Mouse (Mus musculus): ENCODE results near the gene Myl7.
"Not testable (repeated sequence)": the region's sequence is repeated elsewhere in the genome, so short reads cannot be mapped to it uniquely, and the experiment has no call there.

The Myl7 gene

DNA sequence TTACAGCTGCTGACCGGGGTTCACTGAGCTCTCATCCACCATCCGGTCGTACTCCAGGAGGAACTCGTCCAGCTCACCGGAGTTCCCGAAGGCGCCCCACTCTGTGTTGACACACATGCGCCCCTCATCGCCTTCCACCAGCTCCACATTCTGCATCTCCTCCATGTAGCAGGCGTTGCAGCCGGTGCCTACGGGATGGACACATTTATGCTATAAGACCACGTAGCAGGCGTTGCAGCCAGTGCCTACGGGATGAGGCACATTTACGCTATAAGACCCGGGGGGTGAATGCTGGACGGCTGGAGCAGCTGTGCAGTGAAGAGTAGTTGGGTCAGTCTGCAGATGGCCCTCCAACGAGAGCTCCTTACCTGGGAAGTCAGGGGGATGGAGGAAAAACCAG lies 5.8 kb upstream of the Myl7 start:
- DNase-seq (ENCODE audit: low spot score in 2 of 2), result no peak

DNA sequence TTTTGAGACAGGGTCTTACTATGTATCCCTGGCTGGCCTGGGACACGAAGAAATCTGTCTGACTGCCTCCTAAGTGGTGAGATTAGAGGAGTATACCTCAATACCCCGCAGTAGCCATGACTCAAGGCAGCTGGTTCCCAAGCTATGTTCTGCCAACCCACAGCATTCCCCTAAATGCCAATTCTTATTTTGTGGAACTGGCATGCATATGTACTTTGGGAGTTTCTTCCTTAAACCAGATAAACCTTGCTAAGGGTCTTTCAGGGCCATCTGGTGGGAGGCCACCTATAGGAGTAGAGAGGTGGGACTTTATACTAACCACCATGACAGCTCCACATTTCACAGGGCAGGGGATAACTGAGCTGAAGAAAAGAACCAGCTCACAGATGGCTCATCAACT lies 5.3 kb upstream of the Myl7 start:
- peak in 1 of 2 experiments; percentile 33 for DNase-seq (ENCODE audit: low spot score in 2 of 2)

DNA sequence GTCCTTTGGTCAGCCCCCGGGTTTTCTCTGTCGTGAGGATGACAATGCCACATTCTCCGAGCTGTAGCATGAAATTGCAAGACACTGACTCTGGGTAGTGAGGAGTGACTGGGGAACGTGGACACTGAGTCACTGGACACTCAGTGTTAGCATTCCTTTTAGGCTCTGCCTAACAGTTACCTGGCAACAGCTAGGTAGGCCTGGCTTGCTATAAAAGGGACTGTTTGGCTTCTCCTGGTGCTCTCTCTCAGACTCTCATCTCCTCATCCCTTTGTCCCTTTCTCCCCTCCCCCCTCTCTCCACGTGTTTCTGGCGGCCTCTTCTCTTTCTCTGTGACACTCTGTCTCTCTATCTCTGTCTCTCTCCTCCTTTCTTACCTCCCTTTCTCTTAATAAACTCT lies 3.8 kb upstream of the Myl7 start:
- no peak for DNase-seq (ENCODE audit: low spot score in 2 of 2)

DNA sequence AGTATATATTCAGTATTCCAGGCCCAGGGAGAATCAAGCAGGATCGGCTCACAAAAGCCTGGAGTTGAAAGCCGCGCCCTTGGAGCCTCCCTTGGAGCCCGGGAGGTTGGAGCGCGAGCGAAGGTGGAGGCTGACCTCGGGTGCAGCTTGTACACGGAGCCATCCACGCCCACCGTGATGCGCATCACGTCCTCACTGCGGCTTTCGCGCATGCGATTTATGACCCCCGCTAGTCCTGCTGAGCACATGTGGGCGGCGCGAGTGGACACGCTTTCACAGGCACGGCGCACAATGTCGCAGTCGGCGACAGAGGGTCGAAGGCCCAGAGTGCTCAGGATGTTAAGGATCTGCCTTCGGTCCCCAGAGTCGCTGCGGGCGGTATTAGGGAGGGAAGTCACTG lies 3.4 kb upstream of the Myl7 start:
- DNase-seq (ENCODE audit: low spot score in 2 of 2), result peak; percentile 48 to 52

DNA sequence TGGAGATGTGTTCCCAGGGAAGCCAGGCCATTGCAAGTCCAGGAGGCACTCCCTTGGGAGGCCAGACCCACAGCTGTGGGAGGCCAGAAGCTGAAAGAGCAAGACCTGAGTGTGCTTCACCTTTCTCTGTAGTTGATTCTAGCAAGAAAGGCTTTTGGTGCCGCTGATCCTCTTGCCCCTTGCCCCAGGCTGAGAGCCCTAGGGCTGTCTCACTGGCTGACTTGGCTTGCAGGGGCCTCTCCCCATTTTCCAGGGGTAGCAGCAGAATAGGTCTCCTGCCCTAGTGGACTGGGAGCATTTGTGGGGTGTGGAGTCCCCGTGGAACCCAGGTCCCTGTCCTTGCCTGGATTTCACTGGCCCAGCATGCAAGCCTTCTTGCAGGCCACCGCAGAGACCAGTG lies 2.7 kb upstream of the Myl7 start:
- no peak for DNase-seq (ENCODE audit: low spot score in 2 of 2)

DNA sequence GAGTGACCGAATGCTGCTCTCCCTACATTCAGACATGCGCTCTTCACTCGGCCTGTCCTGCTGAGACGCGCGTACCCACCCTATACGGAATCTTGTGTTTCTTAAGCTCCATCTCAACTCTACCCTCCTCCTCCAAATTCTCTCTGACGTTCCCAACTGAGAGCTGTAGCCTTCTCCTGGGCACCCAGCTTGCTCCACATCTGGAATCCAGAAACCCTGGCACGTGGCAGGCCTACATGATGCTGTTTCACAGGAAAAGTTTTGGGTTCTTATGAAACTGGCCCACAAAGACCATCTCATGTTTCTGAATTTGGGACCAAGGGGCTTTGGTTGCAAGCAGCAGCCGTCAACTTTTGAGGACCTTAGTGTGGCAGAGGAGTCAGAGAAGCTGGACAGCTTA lies 704 bp upstream of the Myl7 start:
- no peak for DNase-seq (ENCODE audit: low spot score in 2 of 2)

DNA sequence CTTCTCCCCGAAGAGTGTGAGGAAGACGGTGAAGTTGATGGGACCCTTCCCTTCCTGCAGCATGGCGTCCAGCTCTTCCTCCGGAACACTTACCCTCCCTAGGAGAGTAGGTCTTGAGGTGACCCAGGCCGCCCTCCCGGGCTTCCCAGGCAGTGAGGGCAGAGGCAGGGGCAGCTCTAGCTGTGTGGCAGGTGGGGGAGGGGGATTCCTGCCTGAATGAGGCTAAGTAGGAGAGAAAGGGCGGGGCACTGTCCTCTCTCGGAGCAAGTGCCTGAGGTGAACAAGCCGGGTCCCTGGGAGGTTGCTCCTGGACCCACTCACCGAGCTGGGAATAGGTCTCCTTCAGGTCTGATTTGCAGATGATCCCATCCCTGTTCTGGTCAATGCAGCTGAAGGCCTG lies 743 bp downstream of the Myl7 start:
- no peak for DNase-seq (ENCODE audit: low spot score in 2 of 2)

DNA sequence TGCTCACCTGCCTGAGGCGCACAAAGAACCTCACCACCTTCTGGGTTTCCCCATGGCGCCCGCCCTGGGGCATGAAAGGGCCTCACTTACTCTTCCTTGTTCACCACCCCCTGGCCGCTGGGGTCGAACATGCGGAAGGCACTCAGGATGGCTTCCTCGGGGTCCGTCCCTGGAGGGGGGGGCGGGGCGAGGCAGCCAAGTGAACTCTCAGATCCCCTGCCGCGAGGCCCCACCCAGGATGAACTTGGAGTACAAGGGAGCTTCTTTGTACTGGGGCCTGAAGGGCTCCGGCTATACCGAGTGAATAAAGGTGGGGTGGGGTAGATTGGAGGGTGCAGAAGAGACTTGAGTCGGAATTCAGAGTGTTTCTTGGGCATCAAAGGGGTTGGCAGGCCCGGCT lies 1.4 kb downstream of the Myl7 start:
- no peak for DNase-seq (ENCODE audit: low spot score in 2 of 2)

DNA sequence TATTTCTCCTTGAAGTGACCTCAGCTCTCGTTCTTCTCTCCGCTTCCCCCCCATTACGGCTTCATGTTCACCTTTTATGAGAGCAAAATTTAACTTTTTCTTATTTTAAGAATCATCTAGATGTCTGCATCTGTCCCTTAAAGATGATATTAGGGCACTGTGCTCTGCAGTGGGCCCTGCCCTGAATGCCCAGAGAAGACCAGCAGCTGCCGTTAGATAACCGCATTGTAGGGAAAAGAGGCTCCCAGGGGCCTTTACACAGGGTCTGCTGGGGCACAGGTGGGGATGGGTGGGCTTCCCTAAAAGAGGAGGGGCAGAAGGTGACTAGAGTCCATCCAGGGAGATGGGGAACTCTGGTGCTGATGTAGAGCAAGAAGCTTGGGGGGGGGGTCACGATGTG lies 4.8 kb downstream of the Myl7 start:
- DNase-seq (ENCODE audit: low spot score in 2 of 2), result no peak

DNA sequence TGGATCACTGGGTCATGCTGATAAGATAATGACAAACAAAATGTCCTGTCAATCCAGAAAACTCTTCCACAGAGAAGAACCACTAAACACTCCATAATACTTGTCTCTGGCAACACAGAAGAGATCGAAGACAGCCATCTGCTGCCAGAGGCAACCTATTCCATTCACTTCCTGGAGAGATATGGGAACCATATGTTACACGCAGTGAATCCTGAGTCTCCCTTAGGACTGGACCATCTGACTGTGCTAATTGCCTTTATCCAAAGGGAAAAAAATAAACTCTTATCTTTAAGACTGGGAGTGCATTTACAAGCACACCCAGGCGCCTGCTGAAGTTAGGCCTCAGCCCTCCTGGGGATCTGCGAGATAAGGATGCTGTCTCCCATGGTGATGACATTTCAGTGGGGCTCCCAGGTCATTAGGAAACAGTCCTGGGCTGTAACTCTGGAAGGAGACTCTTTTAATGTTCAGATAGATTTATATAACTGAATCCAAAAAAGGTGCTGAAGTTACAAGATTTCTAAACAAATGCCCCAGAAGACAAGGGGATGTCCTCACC lies 5.7 kb downstream of the Myl7 start:
- no peak for DNase-seq (ENCODE audit: low spot score in 2 of 2)

DNA sequence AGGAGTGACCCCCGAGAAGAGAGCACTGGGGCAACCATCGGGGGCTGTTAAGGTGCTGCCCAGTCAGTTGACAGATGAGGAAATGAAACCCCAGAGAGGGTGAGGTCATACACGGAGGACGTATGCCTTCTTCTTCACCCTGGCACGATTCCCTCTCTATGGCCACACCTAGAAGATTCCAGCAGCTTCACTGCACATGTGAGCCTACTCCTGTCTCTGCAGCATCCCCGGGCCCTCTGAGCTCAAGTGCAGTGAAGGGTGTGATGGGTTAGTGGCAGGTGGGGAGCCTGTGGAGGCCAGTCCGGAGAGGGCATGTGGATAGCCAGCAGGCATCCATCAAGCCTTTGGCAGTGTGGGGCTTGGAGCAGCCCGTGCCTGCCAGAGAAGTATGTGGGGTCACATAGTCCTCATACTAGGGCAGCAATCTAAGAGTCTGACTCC lies 6.4 kb downstream of the Myl7 start:
- no peak for DNase-seq (ENCODE audit: low spot score in 2 of 2)

DNA sequence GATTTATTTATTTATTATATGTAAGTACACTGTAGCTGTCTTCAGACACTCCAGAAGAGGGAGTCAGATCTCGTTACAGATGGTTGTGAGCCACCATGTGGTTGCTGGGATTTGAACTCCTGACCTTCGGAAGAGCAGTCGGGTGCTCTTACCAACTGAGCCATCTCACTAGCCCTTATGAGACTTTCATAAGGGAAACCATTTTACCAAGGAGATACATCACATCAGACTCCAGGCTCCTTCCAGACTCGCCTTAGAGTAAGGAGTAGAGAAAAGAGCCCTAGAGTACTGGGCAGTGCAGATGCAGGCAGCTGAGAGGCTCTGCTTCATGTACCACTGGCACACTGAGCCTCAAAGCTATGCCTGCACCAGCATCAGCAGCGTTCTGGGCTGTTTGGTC lies 10.0 kb downstream of the Myl7 start:
- DNase-seq (ENCODE audit: low spot score in 2 of 2), result not testable (repeated sequence)

DNA sequence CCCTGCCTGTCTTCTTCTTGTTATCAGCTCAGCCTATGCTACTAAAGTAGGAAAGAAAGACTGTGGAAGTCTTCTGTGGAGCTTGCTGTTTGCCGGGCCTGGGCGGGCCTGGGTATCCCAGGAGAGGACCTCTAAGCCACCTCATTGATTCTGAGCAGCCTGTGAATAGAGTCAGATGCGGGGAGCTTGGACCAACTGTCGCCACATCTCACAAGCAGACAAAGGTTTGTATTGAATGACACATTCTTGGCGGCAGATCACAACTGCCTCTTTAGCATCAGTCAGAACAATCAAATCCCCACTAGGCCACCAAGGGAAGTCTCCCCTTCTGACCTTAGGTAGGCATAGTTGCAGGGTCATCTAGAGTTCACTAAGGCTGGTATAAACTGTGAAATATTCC lies 11.3 kb downstream of the Myl7 start:
- no peak for DNase-seq (ENCODE audit: low spot score in 2 of 2)

DNA sequence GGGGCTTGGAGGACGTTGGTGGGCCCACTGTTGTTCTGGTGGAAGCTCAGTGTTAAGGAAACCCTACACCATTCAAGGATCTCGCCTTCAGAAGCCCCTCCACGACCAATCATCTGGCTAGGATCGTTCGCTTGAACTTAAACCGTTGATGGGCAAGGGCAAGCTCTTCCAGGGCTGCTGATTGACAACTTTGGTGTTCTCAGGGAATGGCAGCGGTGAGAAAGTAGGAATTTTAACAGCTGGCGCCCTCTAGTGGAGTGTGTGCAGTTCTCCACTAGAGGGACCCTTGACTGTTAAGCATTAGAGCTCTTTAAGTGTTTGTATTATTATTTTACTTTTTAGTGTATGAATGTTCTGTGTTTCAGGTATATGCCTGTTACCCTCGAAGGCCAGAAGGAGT lies 12.4 kb downstream of the Myl7 start:
- peak; percentile 38 to 54 for DNase-seq (ENCODE audit: low spot score in 2 of 2)

DNA sequence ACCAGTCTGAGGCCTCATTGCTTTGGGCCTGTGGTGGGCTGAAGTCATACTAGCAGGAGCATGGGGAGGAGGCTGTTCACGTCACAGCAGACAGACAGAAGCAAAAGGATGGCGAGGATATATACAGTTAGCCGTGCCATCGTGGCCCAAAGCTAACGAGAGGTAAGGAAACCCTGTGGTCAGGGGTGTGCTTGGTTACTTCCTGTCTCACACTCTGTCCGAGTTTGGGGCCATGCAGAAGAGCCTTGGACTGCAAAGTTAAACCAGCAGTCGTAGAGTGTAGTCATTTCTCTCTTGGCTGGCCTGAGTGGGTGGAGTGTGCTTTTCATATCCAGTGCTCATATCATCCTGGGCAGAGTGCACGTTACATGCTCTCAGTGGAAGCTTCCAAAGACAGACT lies 16.1 kb downstream of the Myl7 start:
- no peak for DNase-seq (ENCODE audit: low spot score in 2 of 2)

DNA sequence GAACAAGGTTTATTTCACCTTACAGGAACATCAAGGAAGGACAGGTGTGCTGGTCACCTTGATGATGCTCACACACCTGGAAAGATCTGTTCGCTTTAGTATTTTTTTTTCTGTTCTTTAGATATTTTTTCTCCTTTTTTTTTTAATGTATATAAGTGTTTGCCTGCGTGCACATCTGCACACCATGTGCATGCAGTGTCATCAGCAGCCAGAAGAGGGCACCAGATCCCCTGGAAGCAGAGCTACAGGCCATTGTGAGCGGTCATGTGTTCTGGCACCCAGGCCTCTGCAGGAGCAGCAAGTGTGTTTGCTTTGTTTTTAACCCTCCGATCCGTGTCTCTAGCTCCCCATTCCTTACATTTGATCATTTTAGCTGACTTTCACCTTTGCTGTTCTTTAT lies 18.7 kb downstream of the Myl7 start:
- peak in 1 of 2 experiments; percentile 60 for DNase-seq (ENCODE audit: low spot score in 2 of 2)

DNA sequence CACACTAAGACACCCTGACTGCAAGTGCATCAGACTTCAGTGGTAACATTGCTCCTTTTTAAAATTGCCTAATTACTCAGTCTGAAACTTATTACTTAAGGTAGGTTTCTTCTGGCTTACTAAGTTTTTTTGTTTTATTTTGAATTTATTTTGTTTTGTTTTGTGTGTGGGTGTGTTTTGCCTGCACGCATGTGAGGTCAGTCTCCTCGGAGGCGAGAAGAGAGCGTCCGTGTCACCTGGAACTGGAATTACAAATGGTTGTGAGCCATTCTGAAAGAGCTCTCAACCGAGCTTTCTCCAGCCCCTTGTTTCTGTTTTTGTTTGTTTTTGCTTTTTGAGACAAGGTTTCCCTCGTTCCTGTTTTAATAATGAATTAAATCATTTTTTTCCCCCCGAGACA lies 19.9 kb downstream of the Myl7 start:
- DNase-seq (ENCODE audit: low spot score in 2 of 2), result no peak

DNA sequence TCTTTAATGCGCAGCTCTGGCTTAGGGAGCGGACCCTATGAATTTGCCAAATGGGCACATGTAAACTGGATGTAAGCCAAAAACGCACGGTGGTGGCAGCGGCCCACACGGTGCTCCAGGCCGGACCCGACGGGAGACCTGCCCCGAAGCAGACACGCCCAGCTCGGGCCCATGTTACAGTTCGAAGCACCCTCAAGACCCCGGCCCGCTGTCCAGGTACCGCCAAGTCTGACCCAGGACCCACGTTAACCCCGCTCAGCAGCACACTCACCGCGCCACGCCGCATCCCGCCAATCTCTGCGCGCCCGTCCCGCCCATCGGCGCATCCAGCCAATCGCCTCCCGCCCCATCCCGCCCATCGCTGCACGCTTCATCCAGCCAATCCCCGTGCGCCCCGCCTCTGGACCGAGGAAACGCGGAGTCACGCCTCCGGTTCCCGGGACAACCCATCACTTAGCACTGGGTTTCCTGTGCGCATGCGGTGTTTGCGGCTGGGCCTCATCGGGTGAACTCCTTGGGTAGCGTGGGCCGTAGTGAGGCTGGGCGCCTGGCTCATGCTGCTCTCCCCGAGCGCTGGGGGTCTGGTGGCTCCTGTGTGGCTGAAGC lies 20.6 kb downstream of the Myl7 start, which contains the start of gene Pold2:
Pold2 (minus strand) TSS at position 372 of the 606 bp plus-strand sequence.
- peak; percentile 97 for DNase-seq (ENCODE audit: low spot score in 2 of 2)

DNA sequence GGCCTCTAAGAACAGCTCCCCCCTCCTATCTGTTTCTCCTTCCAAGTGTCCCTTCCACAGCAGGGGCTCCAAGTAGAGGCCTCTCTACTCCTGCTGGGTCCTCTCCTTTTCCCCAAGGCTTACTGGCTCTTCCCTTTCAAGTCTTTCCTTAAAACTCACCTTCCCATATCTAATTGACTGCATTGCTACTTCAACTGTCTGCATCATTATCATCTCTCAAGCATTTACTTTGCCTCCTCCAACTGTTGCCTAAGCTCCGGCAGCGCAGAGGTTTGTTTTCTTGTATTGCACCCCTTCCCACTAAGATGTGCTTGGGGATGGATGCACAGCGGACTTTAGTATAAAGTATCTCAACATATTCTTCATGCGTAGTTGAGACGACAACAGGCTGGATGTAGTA lies 21.2 kb downstream of the Myl7 start:
- DNase-seq (ENCODE audit: low spot score in 2 of 2), result no peak

DNA sequence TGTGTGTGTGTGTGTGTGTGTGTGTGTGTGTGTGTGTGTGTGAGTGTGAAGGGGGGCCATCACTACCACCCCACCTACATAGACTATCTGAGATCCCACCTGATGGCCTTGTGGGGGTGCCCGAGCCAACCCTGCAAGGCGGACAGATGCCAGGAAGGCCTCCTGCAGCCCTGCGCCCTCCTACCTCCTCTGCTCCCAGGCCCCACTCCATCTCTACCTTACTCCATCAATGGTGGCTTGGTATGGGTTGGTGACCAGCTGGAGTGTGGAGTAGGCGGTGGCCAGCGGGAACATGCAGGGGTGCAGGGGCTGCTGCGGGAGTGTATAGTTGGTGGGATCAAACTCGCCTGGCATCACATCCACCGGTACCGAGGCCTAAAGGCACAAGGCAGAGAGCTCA lies 25.4 kb downstream of the Myl7 start:
- DNase-seq (ENCODE audit: low spot score in 2 of 2), result no peak

DNA sequence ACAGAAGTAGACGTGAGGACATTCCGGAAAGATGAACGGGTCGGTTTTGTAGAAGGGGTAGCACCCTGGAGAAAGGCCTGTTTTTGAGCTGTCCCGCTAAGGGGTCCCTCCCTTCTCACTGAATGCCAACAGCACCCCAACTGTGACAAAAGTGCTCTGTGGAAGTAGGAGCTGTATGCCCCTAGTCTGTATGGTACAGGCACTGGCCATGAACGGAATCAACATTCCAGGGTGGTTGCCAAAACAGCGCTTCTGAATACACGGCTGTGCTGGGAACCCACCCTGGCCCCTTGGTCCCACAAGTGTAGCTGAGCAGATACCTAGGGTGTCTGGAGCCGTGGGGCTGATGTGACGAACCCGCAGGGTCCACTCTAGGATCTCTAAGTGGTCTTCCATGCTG lies 25.9 kb downstream of the Myl7 start:
- DNase-seq (ENCODE audit: low spot score in 2 of 2), result no peak

DNA sequence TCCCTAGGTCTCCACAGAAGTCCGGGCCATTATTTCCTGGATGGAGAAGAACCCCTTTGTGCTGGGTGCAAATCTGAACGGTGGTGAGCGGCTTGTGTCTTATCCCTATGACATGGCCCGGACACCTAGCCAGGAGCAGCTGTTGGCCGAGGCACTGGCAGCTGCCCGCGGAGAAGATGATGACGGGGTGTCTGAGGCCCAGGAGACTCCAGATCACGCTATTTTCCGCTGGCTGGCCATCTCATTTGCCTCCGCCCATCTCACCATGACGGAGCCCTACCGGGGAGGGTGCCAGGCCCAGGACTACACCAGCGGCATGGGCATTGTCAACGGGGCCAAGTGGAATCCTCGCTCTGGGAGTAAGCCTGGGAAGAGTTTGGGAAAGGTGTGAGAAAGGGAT lies 28.5 kb downstream of the Myl7 start:
- no peak for DNase-seq (ENCODE audit: low spot score in 2 of 2)

DNA sequence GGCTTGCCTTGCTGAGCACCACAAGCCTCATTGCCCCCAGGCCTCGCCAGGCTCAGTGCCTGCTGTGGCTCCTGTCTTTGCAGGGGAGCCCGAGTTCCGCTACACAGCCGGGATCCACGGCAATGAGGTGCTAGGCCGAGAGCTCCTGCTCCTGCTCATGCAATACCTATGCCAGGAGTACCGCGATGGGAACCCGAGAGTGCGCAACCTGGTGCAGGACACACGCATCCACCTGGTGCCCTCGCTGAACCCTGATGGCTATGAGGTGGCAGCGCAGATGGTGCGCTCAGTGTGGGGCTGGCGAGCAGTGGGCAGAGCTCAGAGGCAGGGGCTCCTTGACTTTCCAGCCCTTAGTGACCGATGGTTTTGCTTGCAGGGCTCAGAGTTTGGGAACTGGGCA lies 29.3 kb downstream of the Myl7 start:
- DNase-seq (ENCODE audit: low spot score in 2 of 2), result no peak

DNA sequence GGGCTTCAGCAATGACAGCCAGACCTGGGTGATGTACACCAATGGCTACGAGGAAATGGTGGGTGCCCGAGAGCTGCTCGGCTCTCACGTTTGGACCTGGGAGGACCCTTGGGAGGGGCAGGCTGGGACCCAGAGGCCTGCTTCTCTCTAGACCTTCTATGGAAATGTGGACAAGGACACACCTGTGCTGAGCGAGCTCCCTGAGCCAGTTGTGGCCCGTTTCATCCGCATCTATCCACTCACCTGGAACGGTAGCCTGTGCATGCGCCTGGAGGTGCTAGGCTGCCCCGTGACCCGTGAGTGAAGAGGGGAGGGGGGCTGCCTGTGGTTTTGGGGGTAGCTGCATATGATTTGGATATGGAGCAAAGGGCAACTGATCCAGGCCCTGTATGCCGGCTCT lies 30.3 kb downstream of the Myl7 start:
- no peak for DNase-seq (ENCODE audit: low spot score in 2 of 2)

All from frontal cortex, postnatal 36 days (tissue).